In genomic region chr13:55836142-55836625, GRCm38 (mm10) we compare ENCODE assay signal across 12 mouse cellular contexts. TPM values are rescaled to one million over a fixed set of nuclear protein-coding genes. Genes with fewer than 3 reads are reported as not detected.
DNase-seq lines count a peak whose midpoint lies in the region; ATAC-seq lines count a peak whose summit lies in the region.
"Had no signal": no experiment of that assay in that cellular context is flagged by ENCODE, and none has a peak within 500 bp of the region (broad histone marks: within the 10 kb centered on the region; RNA-seq: fewer than 3 reads in every experiment).

TSS of gene Pitx1 (minus strand) at chr13:55836192.

- intact Hi-C loops in left cerebral cortex, postnatal 4 days (cut with DNase I): loop anchor here (10.0 kb wide), 1 partner anchor 239 kb away; no protein-coding TSS in a partner anchor

- WGBS in kidney, embryonic 16.5 days: 2% methylated on average over 29 of the region's 36 CpGs
- WGBS in embryonic facial prominence, embryonic 15.5 days: 3% methylated on average over 33 of the region's 36 CpGs
- WGBS in midbrain, embryonic 14.5 days: under 1% methylated on average over 36 of the region's 36 CpGs

- H3K4me1 ChIP-seq in kidney, embryonic 16.5 days (ENCODE audit: insufficient read depth, low read length): peaks cover 14% of the 10 kb centered on the region
- H3K4me1 ChIP-seq in embryonic facial prominence, embryonic 15.5 days: peaks cover 37% of the 10 kb centered on the region
- H3K4me1 ChIP-seq in midbrain, embryonic 14.5 days (ENCODE audit: control insufficient read depth, insufficient read depth, low read length): peaks cover 3% of the 10 kb centered on the region; the same call in 1 of the 2 replicates

- H3K4me2 ChIP-seq in kidney, embryonic 16.5 days (replicated peaks; ENCODE audit: low read depth, low read length): 0 out of 2 replicates have a peak within 1 kb of the TSS, but pooled peaks have one; percentile 12
- peak within 1 kb of the TSS; percentile 40 for H3K4me2 ChIP-seq in embryonic facial prominence, embryonic 15.5 days (replicated peaks)
- H3K4me2 ChIP-seq in midbrain, embryonic 14.5 days (ENCODE audit: low read length): no peak within 1 kb of the TSS
- H3K4me2 ChIP-seq: neural tube, embryonic 13.5 days had no signal

- DNase-seq in kidney, adult 9 months: no peak
- peak; percentile 34 for DNase-seq in ZHBTc4 (ENCODE audit: low read depth, low spot score)
- no peak for DNase-seq in midbrain, embryonic 14.5 days
- DNase-seq in left cerebral cortex, postnatal 4 days: no peak
- DNase-seq: cerebellum, postnatal 36 days; layer of hippocampus, postnatal 36 days had no signal

- no peaks in the 10 kb centered on the region for H3K9me3 ChIP-seq in kidney, embryonic 16.5 days (ENCODE audit: low read length)
- no peaks in the 10 kb centered on the region for H3K9me3 ChIP-seq in embryonic facial prominence, embryonic 15.5 days (replicated peaks)
- H3K9me3 ChIP-seq in midbrain, embryonic 14.5 days (ENCODE audit: control insufficient read depth, low read length): no peaks in the 10 kb centered on the region
- H3K9me3 ChIP-seq: neural tube, embryonic 13.5 days had no signal

- peaks cover 100% of the 10 kb centered on the region for H3K27me3 ChIP-seq in kidney, embryonic 16.5 days (ENCODE audit: insufficient read depth, low read length)
- H3K27me3 ChIP-seq in embryonic facial prominence, embryonic 15.5 days: peaks cover 58% of the 10 kb centered on the region
- peaks cover 92% of the 10 kb centered on the region for H3K27me3 ChIP-seq in midbrain, embryonic 14.5 days (ENCODE audit: control insufficient read depth, insufficient read depth, low read length)

- H3K27ac ChIP-seq in kidney, embryonic 16.5 days (ENCODE audit: low read length): no peak within 1 kb of the TSS
- peak within 1 kb of the TSS; percentile 58 for H3K27ac ChIP-seq in embryonic facial prominence, embryonic 15.5 days (replicated peaks)
- H3K27ac ChIP-seq in midbrain, embryonic 14.5 days (replicated peaks; ENCODE audit: low read depth, low read length): no peak within 1 kb of the TSS
- H3K27ac ChIP-seq: neural tube, embryonic 13.5 days had no signal

- no peak for ATAC-seq in kidney, embryonic 16.5 days (ENCODE audit: low FRiP score, low TSS enrichment)
- no peak for ATAC-seq in embryonic facial prominence, embryonic 15.5 days (ENCODE audit: insufficient number of reproducible peaks, low FRiP score, low TSS enrichment, low read depth)
- no peak for ATAC-seq in midbrain, embryonic 14.5 days (ENCODE audit: low FRiP score, low TSS enrichment)
- no peak for ATAC-seq in CD4-positive, CD25-positive, alpha-beta regulatory T cell, adult 4 months
- ATAC-seq: Patski had no signal

- H3K9ac ChIP-seq in kidney, embryonic 16.5 days (replicated peaks; ENCODE audit: low read length): no peak within 1 kb of the TSS
- H3K9ac ChIP-seq in embryonic facial prominence, embryonic 15.5 days: peak within 1 kb of the TSS; percentile 33; the same call in 1 of the 2 replicates
- H3K9ac ChIP-seq in midbrain, embryonic 14.5 days (replicated peaks; ENCODE audit: low read length): no peak within 1 kb of the TSS
- H3K9ac ChIP-seq: neural tube, embryonic 13.5 days had no signal

- no peaks in the 10 kb centered on the region for H3K36me3 ChIP-seq in kidney, embryonic 16.5 days (ENCODE audit: insufficient read depth, low read length)
- no peaks in the 10 kb centered on the region for H3K36me3 ChIP-seq in embryonic facial prominence, embryonic 15.5 days
- no peaks in the 10 kb centered on the region for H3K36me3 ChIP-seq in midbrain, embryonic 14.5 days (ENCODE audit: control insufficient read depth, insufficient read depth, low read length)
- H3K36me3 ChIP-seq: neural tube, embryonic 13.5 days had no signal

- H3K4me3 ChIP-seq in kidney, embryonic 16.5 days (ENCODE audit: low read length): peak within 1 kb of the TSS; percentile 14; the same call in 1 of the 2 replicates
- H3K4me3 ChIP-seq in embryonic facial prominence, embryonic 15.5 days (replicated peaks): peak within 1 kb of the TSS; percentile 36
- 0 out of 2 replicates have a peak within 1 kb of the TSS, but pooled peaks have one; percentile 10 for H3K4me3 ChIP-seq in midbrain, embryonic 14.5 days (replicated peaks; ENCODE audit: low read depth, low read length)
- H3K4me3 ChIP-seq: neural tube, embryonic 13.5 days had no signal

RNA-seq across cellular contexts. Expression of gene Pitx1, which starts in this region (rescaled TPM):
- 0.36 and 2.1 TPM in 2 replicates for polyA plus RNA-seq in kidney, embryonic 16.5 days (2015; fragmentation: Nextera tagmentation; extraction: Ambion mirVana)
- polyA plus RNA-seq in embryonic facial prominence, embryonic 15.5 days (2015; fragmentation: Nextera tagmentation; extraction: Ambion mirVana): 45.9 and 46.9 TPM in 2 replicates
- 3.2 and 3.3 TPM in 2 replicates for polyA plus RNA-seq in midbrain, embryonic 14.5 days (2014; fragmentation: Nextera tagmentation; extraction: Ambion mirVana)
- not detected for polyA plus RNA-seq in CD4-positive, CD25-positive, alpha-beta regulatory T cell, adult 4 months (2017; shearing (Covaris generic))
- not detected for total RNA-seq in left cerebral cortex, postnatal 4 days (2021)
- total RNA-seq: hematopoietic stem cell, adult 5-6 weeks; layer of hippocampus, postnatal 36 days had no signal
- polyA plus RNA-seq: neural tube, embryonic 13.5 days; Patski had no signal

Comparison
In these comparisons a context has a peak if more than half of its experiments do, and no peak if none do; other contexts are left out.
1. RNA of gene Pitx1 (polyA plus RNA-seq): 45.9 to 46.9 TPM in embryonic facial prominence, embryonic 15.5 days; 3.2 to 3.3 TPM in midbrain, embryonic 14.5 days, 0.36 to 2.1 TPM in kidney, embryonic 16.5 days and not detected in CD4-positive, CD25-positive, alpha-beta regulatory T cell, adult 4 months; every median in the first group is over 10 times any median in the second.
2. Peak in every context shown above with its lines, with median percentiles within 50 percentile points of each other: H3K4me3 ChIP-seq.